Mouse (Mus musculus) CH12F3 (cell line): ENCODE measurements around the gene Acod1.

Experiments
- in situ Hi-C: fragments of 300-500 bp; cut with MboI; formaldehyde crosslinking; loops from 2 replicates; pipeline ENCODE4 v1.14.3; 2020; ENCODE audit warnings: low sequenced_read_pairs

The Acod1 gene

DNA sequence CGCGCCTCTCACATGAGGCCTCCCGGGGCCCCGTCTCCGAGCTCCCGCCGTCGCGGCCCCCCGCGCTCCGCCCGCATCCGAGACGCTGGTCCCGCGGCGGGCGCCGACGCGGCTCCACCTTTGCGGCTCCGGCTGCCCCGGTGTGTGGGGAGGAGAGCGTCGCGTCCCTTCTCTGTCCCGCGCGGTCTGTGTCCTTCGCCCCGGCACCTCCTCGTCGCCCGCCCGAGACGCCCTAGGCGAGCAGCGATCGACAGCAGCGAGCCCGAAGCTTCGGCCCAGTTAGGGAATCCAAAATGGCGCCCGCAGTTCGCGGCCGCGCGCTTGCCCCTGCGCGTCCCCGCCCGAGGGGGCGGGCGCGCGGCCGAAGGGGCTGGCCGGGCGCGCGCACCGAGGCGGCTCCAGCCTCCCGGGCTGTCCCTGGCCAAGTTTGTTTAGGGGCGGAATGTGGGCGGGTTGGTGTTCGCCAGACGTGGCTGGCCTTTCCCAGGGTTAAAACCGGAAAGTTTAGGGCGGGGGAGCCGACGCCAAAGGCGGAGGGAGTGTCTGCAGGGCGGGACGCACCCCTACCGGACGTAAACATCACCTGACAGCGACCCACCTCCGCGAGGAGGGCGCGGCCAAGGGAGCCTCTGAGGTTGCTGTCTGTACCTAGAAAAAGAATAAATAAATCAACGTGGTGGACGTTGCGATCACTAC lies 52.6 kb downstream of the Acod1 start, which contains the start of gene Fbxl3:
Fbxl3 (minus strand) TSS at position 329 of the 696 bp plus-strand sequence.
- in situ Hi-C loops, result no loop called here

DNA sequence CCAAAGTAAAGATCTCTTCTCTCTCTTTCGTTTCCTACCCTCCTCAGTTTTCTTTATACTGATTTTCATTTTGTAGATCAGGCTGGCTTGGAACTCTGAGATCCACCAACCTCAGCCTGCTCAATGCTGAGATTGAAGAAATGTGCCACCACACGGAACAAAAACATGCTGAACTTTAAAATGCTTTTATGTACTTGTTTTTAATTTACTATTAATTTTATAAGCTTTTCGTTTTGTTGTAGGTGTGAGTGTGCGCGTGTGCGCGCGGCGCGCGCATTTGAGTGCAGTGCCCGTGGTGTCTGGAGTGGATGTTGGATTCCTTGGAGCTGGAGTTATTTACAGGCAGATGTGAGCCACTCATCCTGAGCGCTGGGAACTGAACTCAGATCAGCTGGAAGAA lies 53.5 kb downstream of the Acod1 start:
- in situ Hi-C loops, result no loop called here

DNA sequence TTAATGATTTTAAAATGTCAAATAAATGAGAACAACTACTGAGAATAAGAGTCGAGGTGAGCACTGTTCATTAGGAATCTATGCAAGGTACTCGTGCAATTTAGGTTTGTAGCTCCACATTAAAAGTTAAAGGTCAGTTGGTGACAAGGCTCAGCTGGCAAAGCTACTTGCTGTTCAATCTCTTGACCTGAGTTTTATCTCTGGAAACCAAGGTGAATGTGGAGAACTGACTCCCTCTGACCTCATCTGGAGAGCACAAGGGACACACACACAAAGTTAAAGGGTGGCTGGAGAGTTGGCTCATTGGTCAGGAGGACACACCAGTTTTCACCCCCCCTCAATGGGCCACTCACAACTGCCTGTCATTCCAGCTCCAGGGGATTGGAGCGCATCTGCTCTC lies 54.4 kb downstream of the Acod1 start:
- in situ Hi-C loops, result no loop called here

DNA sequence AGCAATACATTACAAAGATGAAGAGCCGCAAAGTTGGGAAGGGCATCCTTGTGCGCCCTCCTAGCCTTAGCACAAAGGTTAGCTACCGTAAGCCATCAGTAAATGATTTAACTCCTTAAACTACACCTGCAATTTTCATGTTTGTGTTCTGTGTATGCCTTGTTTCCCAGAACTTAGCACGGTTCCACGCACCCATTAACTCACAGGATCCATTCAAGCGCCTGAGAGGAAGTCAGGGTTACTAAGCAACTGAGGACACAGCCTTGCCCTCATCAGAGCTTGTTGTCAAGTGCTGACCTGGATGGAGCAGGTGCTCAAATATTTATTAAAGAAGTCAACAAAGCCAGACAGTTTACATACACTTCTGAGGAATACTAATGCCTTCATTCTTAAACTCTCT lies 55.5 kb downstream of the Acod1 start:
- in situ Hi-C loops, result no loop called here

DNA sequence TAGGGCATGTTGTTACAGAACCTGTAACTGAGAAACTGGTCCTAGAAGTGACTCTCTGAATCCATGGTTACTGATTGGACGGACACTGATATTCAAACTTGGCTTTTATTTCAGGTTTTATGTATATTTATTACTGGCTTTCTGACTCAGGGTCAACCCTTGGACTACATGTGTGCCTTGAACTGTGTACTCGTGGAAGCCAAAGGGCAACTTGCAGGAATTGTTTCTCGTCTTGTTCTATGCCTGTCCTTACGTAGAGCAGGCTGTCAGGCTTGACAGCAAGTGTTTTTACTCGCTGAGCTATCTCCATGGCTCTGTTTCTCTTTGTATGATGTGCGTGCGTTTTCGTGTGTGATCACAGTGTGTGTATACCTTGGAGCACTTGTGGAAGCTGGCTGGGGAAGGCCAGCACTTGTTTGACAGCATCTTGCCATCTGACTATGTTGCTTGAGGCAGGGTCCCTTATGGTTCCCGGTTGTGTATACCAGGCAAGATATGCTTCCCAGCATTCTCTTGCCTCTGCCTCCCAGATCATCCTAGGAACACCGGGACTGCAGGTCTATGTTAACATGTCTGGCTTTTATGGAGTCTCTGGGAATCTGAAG lies 56.1 kb downstream of the Acod1 start:
- in situ Hi-C loops, result no loop called here
